Mouse (Mus musculus) kidney, postnatal 10 days (tissue): ENCODE data around the gene Ctnnbl1.

Experiments used
- DNase-seq: peaks from one replicate; pipeline ENCODE4 v3.0.0; 2021; ENCODE audit warnings: mixed read lengths

Gene Ctnnbl1

GRCm38 (mm10) chr2:157795627-157796423, 58.6 kb downstream of the Ctnnbl1 start:
- no peak for DNase-seq

- no peak for DNase-seq
Measured at GRCm38 (mm10) chr2:157799533-157799932, 62.3 kb downstream of the Ctnnbl1 start.

- DNase-seq: no peak
Measured at GRCm38 (mm10) chr2:157800288-157800687, 63.1 kb downstream of the Ctnnbl1 start.

GRCm38 (mm10) chr2:157800746-157801501, 63.7 kb downstream of the Ctnnbl1 start:
- peak; percentile 24 for DNase-seq

- DNase-seq: peak; percentile 19
Measured at GRCm38 (mm10) chr2:157801505-157802357, 64.5 kb downstream of the Ctnnbl1 start.

GRCm38 (mm10) chr2:157802666-157803065, 65.5 kb downstream of the Ctnnbl1 start:
- DNase-seq: no peak

- DNase-seq: no peak
Measured at GRCm38 (mm10) chr2:157804388-157804787, 67.2 kb downstream of the Ctnnbl1 start.

GRCm38 (mm10) chr2:157805091-157805490, 67.9 kb downstream of the Ctnnbl1 start:
- peak; percentile 43 for DNase-seq

- no peak for DNase-seq
Measured at GRCm38 (mm10) chr2:157807076-157807475, 69.9 kb downstream of the Ctnnbl1 start.

GRCm38 (mm10) chr2:157807621-157808367, 70.6 kb downstream of the Ctnnbl1 start:
- no peak for DNase-seq

- no peak for DNase-seq
Measured at GRCm38 (mm10) chr2:157808368-157808923, 71.2 kb downstream of the Ctnnbl1 start.

- no peak for DNase-seq
Measured at GRCm38 (mm10) chr2:157809341-157809740, 72.1 kb downstream of the Ctnnbl1 start.

GRCm38 (mm10) chr2:157810749-157811148, 73.5 kb downstream of the Ctnnbl1 start:
- no peak for DNase-seq

GRCm38 (mm10) chr2:157813121-157813520, 75.9 kb downstream of the Ctnnbl1 start:
- no peak for DNase-seq

GRCm38 (mm10) chr2:157814116-157814964, 77.1 kb downstream of the Ctnnbl1 start:
- DNase-seq: peak; percentile 3

GRCm38 (mm10) chr2:157814965-157815283, 77.7 kb downstream of the Ctnnbl1 start:
- DNase-seq: no peak

GRCm38 (mm10) chr2:157817672-157818071, 80.5 kb downstream of the Ctnnbl1 start:
- no peak for DNase-seq

- DNase-seq: no peak
Measured at GRCm38 (mm10) chr2:157818576-157819320, 81.5 kb downstream of the Ctnnbl1 start.

- no peak for DNase-seq
Measured at GRCm38 (mm10) chr2:157819401-157819800, 82.2 kb downstream of the Ctnnbl1 start.

- DNase-seq: no peak
Measured at GRCm38 (mm10) chr2:157821259-157821658, 84.1 kb downstream of the Ctnnbl1 start.
